Mouse (Mus musculus): ENCODE measurements around the gene Atrip. TPM values are rescaled to one million over a fixed set of nuclear protein-coding genes. Genes with fewer than 3 reads are reported as not detected.

The Atrip gene
- 16.1 TPM for polyA plus RNA-seq (2017; shearing (Covaris generic))

DNA sequence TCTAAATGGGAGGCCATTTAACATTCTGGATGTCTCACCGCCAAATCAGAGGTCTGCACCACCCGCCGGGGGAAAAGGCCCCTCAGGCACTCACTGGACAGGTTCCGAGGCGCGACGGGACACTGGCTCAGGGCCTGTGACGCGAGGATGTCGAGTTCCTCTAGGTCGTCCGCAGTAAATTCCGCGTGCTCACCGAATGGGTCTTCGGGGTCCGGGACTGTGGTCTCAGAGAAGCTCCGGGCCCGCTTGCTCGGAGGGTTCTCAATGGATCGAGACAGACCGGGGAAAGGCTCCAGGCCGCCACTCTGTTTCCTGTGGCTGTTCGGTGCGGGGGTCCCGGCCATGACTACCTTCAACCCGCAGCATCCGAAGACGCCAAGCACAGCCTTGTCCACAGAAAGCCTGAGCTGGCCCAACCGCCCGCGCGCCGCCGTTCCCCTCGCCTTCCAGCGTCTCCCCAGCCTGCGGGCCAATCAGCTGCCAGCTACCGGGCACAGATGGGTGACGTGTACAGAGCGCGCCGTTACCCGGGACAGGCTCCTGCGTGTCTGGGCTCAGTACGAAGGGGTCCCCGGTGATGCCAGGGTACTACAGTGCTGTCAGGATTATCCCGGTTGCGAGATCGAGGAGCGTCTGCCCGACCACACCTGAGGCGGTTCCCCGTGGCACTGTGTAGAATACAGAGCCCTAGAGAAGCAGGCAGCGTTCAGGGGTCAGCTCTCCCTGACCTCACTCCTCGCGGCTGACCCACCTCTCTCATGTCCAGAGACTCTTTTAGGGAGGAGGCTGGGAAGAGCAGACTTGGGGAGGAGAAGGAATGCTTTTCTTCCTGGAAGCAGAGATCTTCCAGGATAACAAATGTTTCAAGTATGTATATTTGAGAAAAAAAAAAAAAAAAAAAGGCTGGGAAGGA is at the start of gene Atrip:
Gene Atrip, minus strand, starts transcription at position 464 of the 913 bp plus-strand sequence.

DNA sequence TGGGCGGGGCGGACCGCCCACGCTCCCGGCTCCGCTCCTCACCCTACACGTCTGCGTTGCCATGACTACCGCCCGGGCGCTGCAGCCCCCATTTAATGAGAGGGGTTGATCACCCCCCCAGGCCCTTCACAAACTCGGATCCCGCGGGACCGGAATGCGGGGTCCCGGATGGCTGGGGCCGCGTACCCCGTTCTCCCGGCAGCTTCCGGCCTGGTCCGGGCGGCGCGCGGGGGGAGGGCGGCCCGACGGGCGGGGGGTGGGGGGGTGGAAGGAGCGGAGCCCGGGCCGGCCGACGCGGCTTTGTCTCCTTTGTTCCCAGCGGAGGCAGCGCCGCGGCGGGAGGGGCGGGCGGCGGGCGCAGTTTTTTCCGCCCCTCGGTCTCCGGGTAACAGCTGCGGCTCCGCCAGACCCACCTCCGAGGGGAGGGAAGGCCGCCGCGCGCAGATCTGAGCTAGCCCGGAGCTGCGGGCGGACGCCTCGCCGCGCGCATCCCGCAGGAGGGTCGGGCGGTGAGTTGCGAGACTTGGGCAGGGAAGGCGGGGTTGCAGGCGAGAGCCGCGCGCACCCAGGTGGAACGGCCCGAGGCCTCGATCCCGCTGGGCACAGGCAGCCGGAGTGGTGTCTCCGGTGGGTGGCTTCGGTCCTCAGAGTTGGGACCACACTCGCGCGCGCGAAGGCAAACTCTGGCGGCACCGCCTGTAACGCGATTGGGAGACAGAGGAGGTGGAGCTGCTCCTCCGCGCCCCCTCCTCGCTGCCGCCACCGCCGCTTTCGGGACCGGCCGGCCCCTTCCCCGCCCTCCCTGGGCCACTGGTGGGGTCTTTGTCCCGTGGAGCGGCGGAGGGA is 21.4 kb upstream of the Atrip start, which contains the start of gene Plxnb1:
Gene Plxnb1, plus strand, starts transcription at position 253 of the 846 bp plus-strand sequence.

DNA sequence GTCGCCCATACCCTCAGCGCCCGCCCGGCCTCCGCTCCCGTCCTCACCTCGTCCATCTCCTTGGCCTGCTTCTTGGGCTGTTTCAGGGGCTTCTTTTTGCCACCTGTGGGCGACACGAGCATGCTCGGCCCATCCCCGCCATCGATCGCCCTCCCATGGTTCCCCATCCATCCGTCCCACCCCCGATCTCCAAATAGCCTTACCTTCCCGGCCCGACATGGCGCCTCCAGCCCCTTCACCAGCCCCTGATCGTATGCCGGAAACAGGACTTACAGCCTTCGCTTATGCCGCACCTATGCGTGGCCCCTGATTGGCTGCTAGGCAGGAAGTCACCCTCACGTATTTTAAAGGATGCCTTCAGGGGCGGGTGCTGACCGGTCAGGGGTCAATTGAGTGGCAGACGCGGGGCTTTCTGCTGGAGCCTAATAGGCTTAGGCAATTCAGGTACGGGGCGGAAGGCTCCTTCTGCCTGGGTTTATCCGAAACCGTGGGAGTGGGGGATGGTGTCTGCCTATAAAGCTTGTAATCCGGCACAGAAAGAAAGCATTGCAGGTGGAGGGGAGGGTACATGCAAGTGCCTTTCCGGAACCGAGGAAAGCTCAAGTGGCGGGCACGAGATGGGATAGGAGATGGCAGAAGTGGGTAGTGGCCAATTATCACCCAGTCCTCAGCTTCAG is 8.3 kb upstream of the Atrip start, which contains the start of the genes Ccdc51 and Tma7:
Gene Ccdc51, plus strand, starts transcription at position 370 of the 677 bp plus-strand sequence.
Gene Tma7, minus strand, starts transcription at position 464 of the 677 bp plus-strand sequence.

DNA sequence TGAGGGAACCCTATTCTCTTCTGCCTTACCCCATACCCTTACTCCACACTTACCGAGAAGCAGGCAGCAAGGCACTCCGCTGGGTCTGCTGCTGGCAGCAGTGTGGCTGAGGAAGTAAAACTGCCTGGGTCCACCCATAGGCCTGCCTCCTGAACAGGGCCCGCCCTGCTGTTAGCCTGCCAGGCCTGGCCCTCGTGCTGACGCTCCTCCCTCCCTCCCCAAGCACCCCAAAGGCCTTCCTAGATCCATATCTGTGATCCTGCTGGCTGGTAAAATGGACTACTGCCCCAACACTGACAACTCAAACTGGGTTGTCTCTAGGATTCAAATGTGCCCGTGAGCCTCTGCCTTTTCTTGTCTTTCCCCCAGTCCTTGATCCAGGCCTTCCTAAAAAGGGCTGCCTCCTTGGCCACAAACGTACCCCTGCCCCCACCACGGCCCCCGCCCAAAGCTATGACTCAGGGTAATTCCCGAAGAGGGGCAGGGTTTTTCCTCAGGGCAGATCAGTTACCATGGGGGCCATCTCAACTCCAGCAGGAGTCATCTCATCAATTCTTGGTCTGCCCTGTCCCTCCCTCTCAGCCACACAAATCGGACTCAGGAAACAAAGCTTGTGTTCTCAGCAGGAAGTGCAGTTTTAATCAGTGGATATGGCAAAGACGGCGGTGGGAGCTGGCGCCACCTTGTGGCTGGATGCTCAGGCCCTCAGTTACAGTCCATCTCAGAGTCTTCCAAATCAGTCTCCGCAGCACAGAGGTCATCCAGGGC is 14.6 kb downstream of the Atrip start, which contains the start of gene Trex1:
Gene Trex1, minus strand, starts transcription at position 599 of the 768 bp plus-strand sequence.

DNA sequence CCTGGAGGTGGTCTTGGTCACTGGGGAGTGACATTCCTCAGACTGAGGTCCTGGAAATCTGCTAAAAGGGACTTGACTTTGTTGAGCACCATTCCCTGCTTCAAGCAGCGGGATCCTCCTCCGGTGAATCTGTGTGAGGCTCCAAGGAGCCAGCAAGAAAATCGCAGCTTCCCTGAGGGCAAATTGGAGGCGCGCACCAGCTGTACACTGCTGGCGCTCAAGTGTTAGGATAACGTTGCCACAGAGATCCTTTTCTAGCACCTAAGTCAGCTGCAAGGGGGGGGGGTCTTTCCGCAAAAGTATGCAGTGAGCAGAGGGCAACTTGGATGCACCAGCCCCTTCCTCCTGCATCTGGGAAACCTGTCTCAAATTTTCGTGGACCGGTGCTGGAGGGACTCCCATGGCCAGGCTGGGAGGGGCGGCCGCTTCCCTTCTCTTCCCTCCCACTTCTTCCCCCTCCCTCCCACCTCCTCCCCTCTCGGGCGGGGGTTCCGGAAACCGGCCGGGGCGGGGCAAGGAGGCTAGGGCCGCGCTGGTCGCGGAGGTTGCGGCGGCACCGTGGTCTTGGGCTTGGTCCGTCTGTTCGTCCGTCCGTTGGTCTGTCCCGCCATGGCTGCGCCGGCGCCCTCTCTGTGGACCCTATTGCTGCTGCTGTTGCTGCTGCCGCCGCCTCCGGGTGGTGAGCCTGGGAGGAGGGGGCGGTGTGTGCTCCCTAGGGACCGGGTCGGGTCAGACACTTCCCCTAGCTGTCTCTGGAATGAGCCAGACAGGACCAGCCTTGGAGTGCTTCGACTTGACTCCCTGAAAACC is 35.6 kb downstream of the Atrip start, which contains the start of gene Shisa5:
Gene Shisa5, plus strand, starts transcription at position 480 of the 810 bp plus-strand sequence.

Other genes with a start within 250 kb of the Atrip start
- gene Celsr3, start 247.8 kb downstream of the Atrip start, polyA plus RNA-seq (2017; shearing (Covaris generic)) = 0.04 TPM
- 6.2 TPM for gene Slc26a6, start 220.8 kb downstream of the Atrip start, polyA plus RNA-seq (2017; shearing (Covaris generic))
- not detected for gene Tmem89, start 159.5 kb downstream of the Atrip start, polyA plus RNA-seq (2017; shearing (Covaris generic))
- gene Uqcrc1, start 137.5 kb downstream of the Atrip start, polyA plus RNA-seq (2017; shearing (Covaris generic)) = 210 TPM
- gene Col7a1, start 120.5 kb downstream of the Atrip start, polyA plus RNA-seq (2017; shearing (Covaris generic)) = not detected
- gene Ucn2, start 88.1 kb downstream of the Atrip start, polyA plus RNA-seq (2017; shearing (Covaris generic)) = not detected
- 6.3 TPM for gene Pfkfb4, start 82.3 kb downstream of the Atrip start, polyA plus RNA-seq (2017; shearing (Covaris generic))
- gene Shisa5, start 35.6 kb downstream of the Atrip start, polyA plus RNA-seq (2017; shearing (Covaris generic)) = 2,686 TPM
- gene Trex1, start 14.4 kb downstream of the Atrip start, polyA plus RNA-seq (2017; shearing (Covaris generic)) = 73.3 TPM
- gene Ccdc51, start 8.4 kb upstream of the Atrip start, polyA plus RNA-seq (2017; shearing (Covaris generic)) = 6.9 TPM
- gene Tma7, start 8.5 kb upstream of the Atrip start, polyA plus RNA-seq (2017; shearing (Covaris generic)) = 417 TPM
- 1.7 TPM for gene Plxnb1, start 21.3 kb upstream of the Atrip start, polyA plus RNA-seq (2017; shearing (Covaris generic))
- gene Fbxw21, start 87.9 kb upstream of the Atrip start, polyA plus RNA-seq (2017; shearing (Covaris generic)) = 0.49 TPM
- not detected for gene Fbxw13, start 121.9 kb upstream of the Atrip start, polyA plus RNA-seq (2017; shearing (Covaris generic))
- gene Fbxw20, start 160.6 kb upstream of the Atrip start, polyA plus RNA-seq (2017; shearing (Covaris generic)) = not detected
- not detected for gene Fbxw14, start 213.6 kb upstream of the Atrip start, polyA plus RNA-seq (2017; shearing (Covaris generic))

Measured in effector memory CD4-positive, alpha-beta T cell, adult 5 months (primary cell).